Comparison of ENCODE assay signal across 11 mouse cellular contexts in the genomic region with DNA sequence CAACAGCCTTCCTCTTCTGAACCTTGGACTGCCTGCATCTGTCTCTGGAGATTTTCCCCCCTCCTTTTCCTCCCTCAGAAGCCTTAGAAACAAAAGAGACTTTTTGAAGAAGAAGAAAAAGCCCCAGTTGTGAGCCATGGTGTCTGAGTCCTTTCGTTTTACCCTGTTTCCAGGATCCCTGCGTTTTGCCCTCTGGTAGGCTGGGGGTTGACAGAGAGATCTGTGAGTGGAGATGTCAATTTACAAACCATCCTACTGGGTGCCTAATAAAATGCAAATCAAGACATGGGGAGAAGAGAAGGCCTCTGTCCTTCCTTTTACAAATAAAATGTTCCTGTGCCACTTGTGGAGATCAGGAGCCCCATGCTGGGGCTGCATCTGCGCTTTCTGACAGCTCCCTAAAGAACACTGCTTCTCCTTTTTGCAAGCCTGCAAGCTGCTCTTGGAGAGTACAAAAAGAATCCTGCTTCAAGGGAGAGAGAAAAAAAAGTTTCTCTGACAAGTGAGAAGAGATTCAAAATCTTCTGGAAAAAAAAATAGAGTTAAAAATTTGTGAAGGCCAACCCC.
DNase-seq lines count a peak whose midpoint lies in the region; ATAC-seq and TF ChIP-seq lines count a peak whose summit lies in the region.
"Had no signal": no experiment of that assay in that cellular context is flagged by ENCODE, and none has a peak within 500 bp of the region (broad histone marks: within the 10 kb centered on the region; RNA-seq: fewer than 3 reads in every experiment).

No protein-coding gene starts in this region.

- H3K4me2 ChIP-seq in forebrain, embryonic 11.5 days (ENCODE audit: low read depth, low read length, severe bottlenecking), result peak overlapping the region; percentile 6; the same call in 1 of the 2 replicates
- H3K4me2 ChIP-seq in hindbrain, postnatal 0 days (ENCODE audit: low read depth, low read length), result 0 out of 2 replicates have a peak overlapping the region, but pooled peaks have one; percentile 5
- H3K4me2 ChIP-seq: limb, embryonic 15.5 days had no signal

- peak overlapping the region; percentile 27; the same call in 1 of the 2 replicates for H3K9ac ChIP-seq in forebrain, embryonic 11.5 days (ENCODE audit: low read length)
- H3K9ac ChIP-seq in hindbrain, postnatal 0 days (replicated peaks; ENCODE audit: low read length), result no peak overlapping the region
- H3K9ac ChIP-seq: limb, embryonic 15.5 days had no signal

- H3K4me3 ChIP-seq in forebrain, embryonic 11.5 days (ENCODE audit: low read depth, low read length), result no peak overlapping the region
- no peak overlapping the region for H3K4me3 ChIP-seq in hindbrain, postnatal 0 days (ENCODE audit: low read length)
- H3K4me3 ChIP-seq: limb, embryonic 15.5 days had no signal

- TF ChIP-seq CTCF in hindbrain, postnatal 0 days (IDR thresholded peaks at IDR 0.05; ENCODE audit: low read depth), result no peak

- peak overlapping the region; percentile 62 for H3K27ac ChIP-seq in forebrain, embryonic 11.5 days (ENCODE audit: low read depth, low read length)
- H3K27ac ChIP-seq in hindbrain, postnatal 0 days, result peak overlapping the region; percentile 46; the same call in 1 of the 2 replicates
- H3K27ac ChIP-seq: limb, embryonic 15.5 days had no signal

- DNase-seq in right cerebral cortex, adult 18-20 months, result peak; percentile 14
- DNase-seq in right cerebral cortex, postnatal 14 days, result no peak
- DNase-seq in forebrain, embryonic 11.5 days (ENCODE audit: low spot score), result no peak
- DNase-seq in hindbrain, postnatal 0 days (ENCODE audit: low spot score), result peak; percentile 56
- DNase-seq in thymus, postnatal 14 days, result no peak
- no peak for DNase-seq in adipocyte (ENCODE audit: low spot score)
- DNase-seq: kidney, postnatal 14 days; thymus, postnatal 4 days had no signal

- WGBS in forebrain, embryonic 11.5 days, result 5% methylated on average over 3 of the region's 3 CpGs
- 12% methylated on average over 3 of the region's 3 CpGs for WGBS in hindbrain, postnatal 0 days

- no peaks in the 10 kb centered on the region for H3K36me3 ChIP-seq in forebrain, embryonic 11.5 days (ENCODE audit: control insufficient read depth, insufficient read depth, low read length)
- no peaks in the 10 kb centered on the region for H3K36me3 ChIP-seq in hindbrain, postnatal 0 days (ENCODE audit: insufficient read depth, low read length)
- H3K36me3 ChIP-seq: limb, embryonic 15.5 days had no signal

- no peaks in the 10 kb centered on the region for H3K9me3 ChIP-seq in forebrain, embryonic 11.5 days (ENCODE audit: control insufficient read depth, low read length)
- no peaks in the 10 kb centered on the region for H3K9me3 ChIP-seq in hindbrain, postnatal 0 days (ENCODE audit: low read length)
- H3K9me3 ChIP-seq: limb, embryonic 15.5 days had no signal

- ATAC-seq in forebrain, embryonic 11.5 days (replicated peaks; ENCODE audit: low FRiP score), result no peak
- peak; percentile 61; the same call in 1 of the 2 replicates for ATAC-seq in hindbrain, postnatal 0 days
- no peak for ATAC-seq in erythroblast, adult 5-6 weeks (replicated peaks; ENCODE audit: low FRiP score, poor library complexity, severe bottlenecking)
- ATAC-seq: lung, postnatal 0 days had no signal

- H3K4me1 ChIP-seq in forebrain, embryonic 11.5 days (replicated peaks; ENCODE audit: control insufficient read depth, insufficient read depth, low read length), result 0 out of 2 replicates have a peak, but pooled peaks cover 2% of the 10 kb centered on the region
- no peaks in the 10 kb centered on the region for H3K4me1 ChIP-seq in hindbrain, postnatal 0 days (ENCODE audit: insufficient read depth, low read length)
- H3K4me1 ChIP-seq: limb, embryonic 15.5 days had no signal

- no peaks in the 10 kb centered on the region for H3K27me3 ChIP-seq in forebrain, embryonic 11.5 days (ENCODE audit: control insufficient read depth, insufficient read depth, low read length)
- no peaks in the 10 kb centered on the region for H3K27me3 ChIP-seq in hindbrain, postnatal 0 days (ENCODE audit: insufficient read depth, low read length)
- H3K27me3 ChIP-seq: limb, embryonic 15.5 days had no signal

Comparison
In these comparisons a context has a peak if more than half of its experiments do, and no peak if none do; other contexts are left out.
1. DNase-seq: peak in right cerebral cortex, adult 18-20 months (single experiment) and hindbrain, postnatal 0 days (single experiment); none in right cerebral cortex, postnatal 14 days (single experiment), forebrain, embryonic 11.5 days (single experiment), thymus, postnatal 14 days (single experiment) and adipocyte (single experiment).